Mouse (Mus musculus) heart, adult 2 months (tissue): ENCODE data around the gene Laptm4a.

Experiments
- CTCF ChIP-seq: fragments of 200-600 bp; IDR thresholded peaks from 2 replicates; pipeline ENCODE4 v1.8.1; 2022; ENCODE audit warnings: antibody characterized with exemption, mild to moderate bottlenecking, moderate library complexity
- EP300 ChIP-seq: fragments of 200-500 bp; IDR thresholded peaks from 2 replicates; pipeline ENCODE4 v1.6.1; 2011; ENCODE audit warnings: low read depth, low read length, control low read depth; ENCODE audit not compliant: insufficient read depth
- POLR2A ChIP-seq: fragments of 200-500 bp; IDR thresholded peaks from 2 replicates; pipeline ENCODE4 v1.6.1; 2011; ENCODE audit warnings: mild to moderate bottlenecking, low read depth, low read length, control low read depth; ENCODE audit not compliant: insufficient read depth

- TF ChIP-seq POLR2A = no peak
- no peak for TF ChIP-seq CTCF
- TF ChIP-seq EP300 = no peak
These were observed 8.4 kb upstream of the Laptm4a start for GRCm38 (mm10) chr12:8912860-8913685.
